Mouse (Mus musculus) forebrain, embryonic 11.5 days (tissue): Measurements from ENCODE around the gene Fgd4. TPM values are rescaled to one million over a fixed set of nuclear protein-coding genes. Genes with fewer than 3 reads are reported as not detected.
A peak's percentile ranks its signal among the peaks of the same experiment; 100 is the strongest.

Experiments used
- ATAC-seq: fragments of 200-750 bp; cut with Nextera tagmentation; replicated peaks from 2 replicates; pipeline ENCODE4 v1.8.0; 2017; ENCODE audit warnings: moderate TSS enrichment; ENCODE audit not compliant: low FRiP score
- DNase-seq: peaks from one replicate; pipeline ENCODE4 v3.0.0-alpha.2; 2017; ENCODE audit warnings: low spot score
- H3K27ac ChIP-seq: fragments of 300-500 bp; sonication (generic); 2 replicates; pipeline ENCODE4 v1.5.1; 2014; ENCODE audit warnings: low read depth, low read length
- H3K27me3 ChIP-seq: fragments of 300-500 bp; sonication (generic); 2 replicates; pipeline ENCODE4 v1.6.1; 2014; ENCODE audit warnings: mild to moderate bottlenecking, low read length, mixed read lengths; ENCODE audit not compliant: control insufficient read depth, insufficient read depth
- H3K36me3 ChIP-seq: fragments of 300-500 bp; sonication (generic); 2 replicates; pipeline ENCODE4 v1.6.1; 2014; ENCODE audit warnings: mild to moderate bottlenecking, low read length, moderate library complexity, mixed read lengths; ENCODE audit not compliant: control insufficient read depth, insufficient read depth
- H3K4me1 ChIP-seq: fragments of 300-500 bp; sonication (generic); replicated peaks from 2 replicates; pipeline ENCODE4 v1.6.1; 2014; ENCODE audit warnings: low read length, mixed read lengths; ENCODE audit not compliant: control insufficient read depth, insufficient read depth
- H3K4me2 ChIP-seq: fragments of 300-500 bp; sonication (generic); 2 replicates; pipeline ENCODE4 v1.6.1; 2014; ENCODE audit warnings: low read depth, mild to moderate bottlenecking, low read length, moderate library complexity, mixed read lengths; ENCODE audit not compliant: severe bottlenecking
- H3K4me3 ChIP-seq: fragments of 300-500 bp; sonication (generic); 2 replicates; pipeline ENCODE4 v1.5.1; 2014; ENCODE audit warnings: low read depth, low read length
- H3K9ac ChIP-seq: fragments of 300-500 bp; sonication (generic); 2 replicates; pipeline ENCODE4 v1.6.1; 2014; ENCODE audit warnings: low read length
- H3K9me3 ChIP-seq: fragments of 300-500 bp; sonication (generic); 2 replicates; pipeline ENCODE4 v1.6.1; 2016; ENCODE audit warnings: low read length, mixed read lengths; ENCODE audit not compliant: control insufficient read depth
- WGBS: fragments of 180-500 bp; shearing (Covaris S2); extraction: QIAGEN DNeasy Blood & Tissue Kit; methylation state at CpG from one replicate; pipeline ENCODE4 v1.1.7; 2014; 5-methylcytosine and 5-hydroxymethylcytosine counted together
- polyA plus RNA-seq: library from polyadenylated mRNA; unstranded; fragments of >200 nt; fragmentation: Nextera tagmentation; extraction: Ambion mirVana; gene quantifications from 2 replicates; pipeline ENCODE4 v1.2.1, GENCODE M21; 2014

The Fgd4 gene
- polyA plus RNA-seq, 1 experiment from 2014 or later = 23.8 TPM

DNA sequence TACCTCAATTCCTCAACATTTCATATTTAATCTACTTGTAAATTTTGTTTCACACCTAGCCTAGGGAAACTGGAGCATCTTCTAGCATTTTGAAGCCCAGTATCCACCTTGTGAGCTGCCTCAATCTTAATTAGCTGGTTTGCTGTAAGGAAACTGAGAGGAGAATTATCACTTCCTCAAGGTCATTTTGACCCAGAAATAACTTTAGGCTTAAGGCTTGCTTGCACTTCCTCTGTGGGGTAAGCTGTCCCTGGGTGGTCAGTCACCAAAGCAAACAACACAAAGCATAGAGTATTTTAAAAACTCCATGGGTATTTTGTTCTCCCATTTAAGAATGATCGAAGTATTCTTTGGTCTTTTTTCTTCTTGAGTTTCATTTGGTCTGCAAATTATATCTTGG is 27.2 kb downstream of the Fgd4 start:
- no peak overlapping the region for H3K27ac ChIP-seq
- H3K9ac ChIP-seq = no peak overlapping the region
- ATAC-seq (no peak), DNase-seq (no peak)
- no peaks in the 10 kb centered on the region for H3K4me1 ChIP-seq
- H3K4me3 ChIP-seq = no peak overlapping the region
- WGBS = 84% methylated on average over 1 of the region's 1 CpGs
- no peaks in the 10 kb centered on the region for H3K27me3 ChIP-seq
- no peak overlapping the region for H3K4me2 ChIP-seq
- H3K9me3 ChIP-seq = no peaks in the 10 kb centered on the region
- H3K36me3 ChIP-seq = no peaks in the 10 kb centered on the region

- Histone ChIP-seq H3K27me3 (no peaks in the 10 kb centered on the region), H3K4me1 (no peaks in the 10 kb centered on the region), H3K9ac (no peak overlapping the region), H3K4me2 (no peak overlapping the region), H3K27ac (no peak overlapping the region), H3K36me3 (no peaks in the 10 kb centered on the region), H3K4me3 (no peak overlapping the region), H3K9me3 (no peaks in the 10 kb centered on the region)
- WGBS = 87% methylated on average over 3 of the region's 3 CpGs
- no peak for DNase-seq
- no peak for ATAC-seq
Observed at GRCm38 (mm10) chr16:16571356-16571755, 29.0 kb downstream of the Fgd4 start.

GRCm38 (mm10) chr16:16566786-16567185 is 33.6 kb downstream of the Fgd4 start:
- H3K4me3 ChIP-seq = no peak overlapping the region
- H3K36me3 ChIP-seq = no peaks in the 10 kb centered on the region
- ATAC-seq (no peak), DNase-seq (no peak)
- H3K27ac ChIP-seq = no peak overlapping the region
- WGBS = 38% methylated on average over 1 of the region's 1 CpGs
- H3K9me3 ChIP-seq = no peaks in the 10 kb centered on the region
- no peaks in the 10 kb centered on the region for H3K27me3 ChIP-seq
- H3K4me1 ChIP-seq = no peaks in the 10 kb centered on the region
- no peak overlapping the region for H3K4me2 ChIP-seq
- H3K9ac ChIP-seq = no peak overlapping the region

DNA sequence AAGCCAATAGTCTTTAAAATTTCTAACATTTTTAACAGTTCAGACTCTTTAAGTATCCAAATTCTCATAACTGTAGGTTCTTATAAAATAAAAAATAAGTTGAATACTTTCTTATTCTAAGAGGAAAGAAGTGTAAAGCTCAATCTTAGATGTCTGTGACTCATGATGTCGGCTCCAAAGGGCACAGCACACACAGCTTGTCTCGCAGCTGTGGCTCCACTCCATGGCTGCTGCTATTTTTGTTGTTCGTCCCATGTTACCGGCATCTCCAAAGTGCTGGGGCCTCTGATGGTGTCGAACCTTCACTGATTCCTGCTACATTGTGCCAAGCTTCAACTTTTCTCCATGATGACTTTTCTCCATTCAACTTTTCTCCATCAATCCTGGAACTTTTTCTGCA is 34.1 kb downstream of the Fgd4 start:
- H3K4me1 ChIP-seq = no peaks in the 10 kb centered on the region
- H3K9ac ChIP-seq = no peak overlapping the region
- ATAC-seq (no peak), DNase-seq (no peak)
- WGBS = 83% methylated on average over 5 of the region's 5 CpGs
- H3K4me2 ChIP-seq = no peak overlapping the region
- H3K27me3 ChIP-seq = no peaks in the 10 kb centered on the region
- no peak overlapping the region for H3K4me3 ChIP-seq
- no peaks in the 10 kb centered on the region for H3K9me3 ChIP-seq
- H3K27ac ChIP-seq = no peak overlapping the region
- no peaks in the 10 kb centered on the region for H3K36me3 ChIP-seq

DNA sequence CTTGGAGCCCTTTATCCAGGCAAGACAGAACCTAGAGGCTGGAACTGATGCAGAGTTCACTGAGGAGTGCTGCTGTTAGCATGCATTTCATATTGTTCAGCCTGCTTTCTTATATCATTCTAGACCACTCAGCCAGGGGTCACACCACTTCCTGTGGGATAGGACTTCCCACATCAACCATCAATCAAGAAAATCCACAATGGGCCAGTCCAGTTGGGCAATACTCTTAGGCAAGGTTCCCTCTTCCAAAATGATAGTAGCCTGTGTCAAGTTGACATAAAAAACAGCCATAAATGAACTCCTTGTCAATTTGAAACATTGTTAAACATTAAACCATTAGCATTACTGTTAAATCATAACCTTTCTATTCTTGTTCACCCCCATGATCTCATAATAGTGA is 34.6 kb downstream of the Fgd4 start:
- no peaks in the 10 kb centered on the region for H3K36me3 ChIP-seq
- no peak overlapping the region for H3K9ac ChIP-seq
- no peak for DNase-seq
- no peak overlapping the region for H3K4me3 ChIP-seq
- 0 out of 2 replicates have a peak, but pooled peaks cover under 1% of the 10 kb centered on the region for H3K4me1 ChIP-seq
- H3K4me2 ChIP-seq = no peak overlapping the region
- no peak for ATAC-seq
- no peaks in the 10 kb centered on the region for H3K9me3 ChIP-seq
- H3K27ac ChIP-seq = no peak overlapping the region
- no peaks in the 10 kb centered on the region for H3K27me3 ChIP-seq

- DNase-seq (no peak), ATAC-seq (no peak)
- Histone ChIP-seq H3K9me3 (no peaks in the 10 kb centered on the region), H3K27ac (peak overlapping the region; percentile 96), H3K9ac (no peak overlapping the region), H3K36me3 (no peaks in the 10 kb centered on the region), H3K4me1 (peaks cover 2% of the 10 kb centered on the region; the same call in 1 of the 2 replicates), H3K4me2 (no peak overlapping the region), H3K27me3 (no peaks in the 10 kb centered on the region), H3K4me3 (no peak overlapping the region)
Observed at GRCm38 (mm10) chr16:16560718-16561117, 39.6 kb downstream of the Fgd4 start.

GRCm38 (mm10) chr16:16559878-16560531 is 40.3 kb downstream of the Fgd4 start:
- Histone ChIP-seq H3K36me3 (no peaks in the 10 kb centered on the region), H3K27me3 (no peaks in the 10 kb centered on the region), H3K4me1 (peaks cover 2% of the 10 kb centered on the region; the same call in 1 of the 2 replicates), H3K4me2 (peak overlapping the region; percentile 48), H3K9ac (peak overlapping the region; percentile 58), H3K9me3 (no peaks in the 10 kb centered on the region), H3K27ac (peak overlapping the region; percentile 96), H3K4me3 (peak overlapping the region; percentile 42)
- DNase-seq (peak; percentile 89), ATAC-seq (peak; percentile 98)
- 3% methylated on average over 9 of the region's 9 CpGs for WGBS

GRCm38 (mm10) chr16:16559016-16559877 is 41.1 kb downstream of the Fgd4 start:
- H3K9ac ChIP-seq = peak overlapping the region; percentile 58
- DNase-seq (no peak), ATAC-seq (peak; percentile 63)
- H3K9me3 ChIP-seq = no peaks in the 10 kb centered on the region
- 12% methylated on average over 3 of the region's 3 CpGs for WGBS
- H3K4me2 ChIP-seq = peak overlapping the region; percentile 48
- H3K4me1 ChIP-seq = peaks cover 2% of the 10 kb centered on the region; the same call in 1 of the 2 replicates
- H3K36me3 ChIP-seq = no peaks in the 10 kb centered on the region
- no peaks in the 10 kb centered on the region for H3K27me3 ChIP-seq
- peak overlapping the region; percentile 96 for H3K27ac ChIP-seq
- H3K4me3 ChIP-seq = peak overlapping the region; percentile 42
